In genomic region chr12:86795076-86795837, GRCm38 (mm10) we compare ENCODE assay signal across 8 mouse cellular contexts.
DNase-seq lines count a peak whose midpoint lies in the region; ATAC-seq lines count a peak whose summit lies in the region.

No protein-coding gene starts in this region.

- H3K9me3 ChIP-seq in limb, embryonic 10.5 days (replicated peaks) = no peaks in the 10 kb centered on the region

- H3K27me3 ChIP-seq in limb, embryonic 10.5 days (ENCODE audit: low read depth, poor library complexity, severe bottlenecking) = no peaks in the 10 kb centered on the region

- 56% methylated on average over 7 of the region's 7 CpGs for WGBS in limb, embryonic 10.5 days

- DNase-seq in cerebellum, adult 8-10 months = peak; percentile 27
- DNase-seq in cerebellum, adult 18-20 months = no peak
- DNase-seq in thymus, postnatal 25 days = peak; percentile 16
- no peak for DNase-seq in thymus, adult 18-20 months
- DNase-seq in limb, embryonic 10.5 days (ENCODE audit: low spot score) = no peak
- no peak for DNase-seq in kidney, postnatal 36 days
- no peak for DNase-seq in left cerebral cortex, adult 9 months (ENCODE audit: low spot score in 2 of 2)

- H3K36me3 ChIP-seq in limb, embryonic 10.5 days = no peaks in the 10 kb centered on the region

- peak; percentile 57 for ATAC-seq in neutrophil, adult 5-6 weeks (ENCODE audit: extremely low read depth, insufficient number of reproducible peaks, low FRiP score, poor library complexity, severe bottlenecking)

- no peak overlapping the region for H3K4me3 ChIP-seq in limb, embryonic 10.5 days

- H3K4me1 ChIP-seq in limb, embryonic 10.5 days = peaks cover 22% of the 10 kb centered on the region

- peak overlapping the region; percentile 3; the same call in 1 of the 2 replicates for H3K27ac ChIP-seq in limb, embryonic 10.5 days

Comparison
In these comparisons a context has a peak if more than half of its experiments do, and no peak if none do; other contexts are left out.
1. DNase-seq: peak in cerebellum, adult 8-10 months (single experiment) and thymus, postnatal 25 days (single experiment); none in cerebellum, adult 18-20 months (0 of 2), thymus, adult 18-20 months (0 of 2), limb, embryonic 10.5 days (single experiment), kidney, postnatal 36 days (0 of 2) and left cerebral cortex, adult 9 months (0 of 2).